Mouse (Mus musculus): Measurements from ENCODE around the gene Unc93b1. TPM values are rescaled to one million over a fixed set of nuclear protein-coding genes. Genes with fewer than 3 reads are reported as not detected.

Unc93b1 gene
- total RNA-seq (2021): 10 to 100 TPM; 15.1 to 15.4 TPM

DNA sequence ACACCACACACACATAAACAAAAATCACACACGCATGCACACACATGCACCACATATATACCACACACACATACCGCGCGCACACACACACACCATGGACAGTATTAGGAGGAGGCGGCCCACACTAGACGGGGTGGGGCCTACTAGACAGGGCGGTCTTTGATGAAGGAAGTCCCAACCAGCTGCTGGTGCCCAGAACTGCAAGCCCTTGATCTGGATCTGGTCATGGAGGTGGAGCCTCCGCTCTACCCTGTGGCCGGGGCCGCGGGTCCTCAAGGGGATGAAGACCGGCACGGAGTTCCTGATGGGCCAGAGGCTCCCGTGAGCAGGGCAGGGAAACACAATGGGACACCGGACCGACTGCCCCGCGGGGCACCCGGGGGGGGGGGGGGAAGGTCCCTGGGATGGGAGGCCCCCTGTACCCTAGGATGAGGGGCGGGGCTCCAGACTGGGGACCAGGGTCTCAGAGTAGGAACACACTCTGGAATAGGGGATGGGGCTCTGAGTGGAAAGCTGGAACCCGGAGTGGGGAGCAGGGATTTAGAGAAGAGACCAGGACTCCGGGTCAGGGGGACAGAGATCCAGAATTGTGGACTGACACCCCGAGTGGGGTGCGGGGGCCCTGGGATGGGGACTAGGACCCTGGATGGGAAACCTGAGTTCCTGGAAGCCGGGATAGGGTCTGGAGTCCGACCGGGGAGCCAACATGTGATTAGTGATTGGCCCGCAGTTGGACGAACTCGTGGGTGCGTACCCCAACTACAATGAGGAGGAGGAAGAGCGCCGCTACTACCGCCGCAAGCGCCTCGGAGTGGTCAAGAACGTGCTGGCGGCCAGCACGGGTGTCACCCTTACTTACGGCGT lies at the start of gene Unc93b1:
Gene Unc93b1 (plus strand): TSS at position 155 of the 864 bp plus-strand sequence.
- DNase-seq: peak; percentile 73

DNA sequence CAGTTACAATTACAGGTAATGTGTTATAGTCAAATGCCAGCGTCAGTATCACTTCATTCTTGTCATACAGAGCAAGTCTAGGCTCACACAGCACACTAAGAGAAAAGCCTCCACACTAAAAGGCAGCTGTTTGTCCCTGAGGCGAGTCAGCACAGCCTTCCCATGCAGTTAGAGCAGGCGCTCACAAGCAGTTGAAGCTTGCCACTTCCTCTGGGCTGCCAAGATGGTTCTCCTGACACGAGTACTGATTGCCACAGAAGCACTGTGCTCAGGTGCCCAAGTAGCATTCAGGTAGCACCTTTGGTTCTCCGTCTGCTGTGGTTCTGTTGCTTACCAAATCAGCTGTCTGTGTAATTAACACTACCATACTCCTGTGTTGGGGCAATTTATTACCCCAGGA lies 45.9 kb upstream of the Unc93b1 start:
- DNase-seq: no peak

DNA sequence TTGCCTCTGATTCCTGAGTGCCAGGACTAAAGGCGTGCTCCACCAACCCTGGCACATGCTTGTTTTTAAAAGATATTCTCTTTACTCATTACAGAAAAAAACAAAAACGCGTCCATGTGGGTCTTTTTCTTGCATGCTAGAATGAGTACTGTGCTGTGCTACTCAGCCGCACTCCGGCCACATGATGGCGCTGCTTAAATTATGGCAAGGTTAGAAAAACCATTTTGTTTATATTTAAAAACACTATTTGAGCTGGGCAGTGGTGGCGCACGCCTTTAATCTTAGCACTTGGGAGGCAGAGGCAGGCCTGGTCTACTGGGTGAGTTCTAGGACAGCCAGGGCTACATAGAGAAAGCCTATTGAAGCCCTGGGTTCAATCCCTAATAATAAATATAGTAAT lies 44.8 kb upstream of the Unc93b1 start:
- no peak for DNase-seq

DNA sequence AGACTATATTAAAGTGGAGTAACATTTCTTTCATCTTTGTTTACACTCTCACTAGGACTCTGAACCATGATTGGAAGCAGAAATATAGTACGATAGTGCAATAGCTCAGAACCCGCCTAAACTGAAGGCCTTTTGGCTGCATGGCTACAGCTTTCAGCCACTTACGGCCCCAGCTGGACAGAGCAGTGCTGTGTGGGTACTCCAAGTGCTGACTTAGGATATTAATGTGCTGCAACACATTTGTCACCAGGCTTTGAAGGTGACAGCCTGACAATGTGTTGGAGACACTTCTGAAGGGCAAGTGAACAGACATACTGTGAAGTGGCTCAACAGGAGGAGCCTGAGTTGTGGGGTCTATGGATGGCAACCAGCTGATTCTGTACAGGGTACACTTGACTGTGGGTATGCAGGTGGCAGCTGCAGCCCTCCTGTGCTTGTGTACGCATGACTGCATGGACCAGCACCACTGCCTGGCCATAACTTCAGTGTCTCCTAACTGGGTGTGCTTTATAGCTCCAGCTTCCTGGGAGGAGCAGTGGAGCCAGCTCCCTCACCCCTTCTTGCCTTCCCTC lies 41.4 kb upstream of the Unc93b1 start:
- DNase-seq: no peak

DNA sequence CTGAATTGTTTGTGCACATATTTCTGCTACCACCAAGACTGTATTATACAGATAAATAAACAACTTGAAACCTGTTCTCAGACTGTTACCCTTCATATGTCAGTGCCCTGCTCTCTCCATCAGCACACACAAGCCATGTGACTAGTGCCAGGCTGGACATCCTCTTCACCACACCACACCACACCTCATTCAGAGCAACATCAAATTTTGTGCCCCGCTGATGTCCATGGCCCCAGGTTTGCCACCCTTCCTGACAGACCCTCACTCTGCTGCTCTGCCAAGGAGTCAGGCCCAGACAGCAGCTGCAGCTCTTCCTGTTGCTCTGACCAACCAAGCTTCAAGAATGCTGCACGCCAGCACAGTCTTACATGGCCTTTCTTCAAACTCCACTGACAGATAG lies 40.7 kb upstream of the Unc93b1 start:
- DNase-seq: no peak

DNA sequence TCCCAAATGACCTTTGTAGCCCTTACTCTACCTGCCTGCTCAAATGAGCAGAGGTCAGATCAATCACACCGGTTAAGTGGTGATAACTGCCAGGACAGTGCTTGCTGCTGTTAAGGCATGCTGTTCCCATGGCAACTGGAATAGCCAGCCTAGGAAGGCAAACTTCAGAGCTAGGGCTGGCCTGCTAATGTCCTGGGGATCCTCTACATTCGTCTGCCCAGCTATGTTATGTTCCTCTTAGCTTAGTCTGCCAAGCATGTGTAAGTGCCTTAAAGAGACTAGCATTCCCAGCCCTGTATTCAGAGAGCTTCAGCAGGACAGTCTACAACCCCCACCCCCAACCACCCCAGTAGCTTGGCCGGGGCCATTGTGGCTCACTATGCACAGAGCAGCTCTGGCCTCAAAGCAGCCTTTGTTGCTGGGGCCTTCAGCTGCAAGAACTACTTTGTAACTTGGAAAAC lies 39.8 kb upstream of the Unc93b1 start:
- DNase-seq: no peak

DNA sequence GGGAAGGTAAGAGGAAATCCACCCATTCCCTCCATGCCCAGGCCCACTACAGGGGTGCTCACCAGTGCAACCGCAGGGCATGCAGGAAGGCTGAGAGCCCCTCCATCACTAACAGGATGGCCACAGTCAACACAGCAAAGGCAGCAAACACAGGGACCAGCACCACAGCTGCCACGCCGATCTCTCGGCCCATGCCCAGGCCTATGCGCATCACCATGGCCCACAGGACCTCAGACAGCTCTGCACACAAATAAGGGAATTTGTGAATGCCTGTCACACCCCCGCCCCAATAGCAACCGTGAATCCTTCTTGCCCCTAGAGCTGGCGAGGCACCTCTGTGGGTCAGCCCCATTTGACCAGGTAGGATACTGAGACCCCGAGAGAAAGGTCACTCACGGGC lies 38.8 kb upstream of the Unc93b1 start:
- DNase-seq: no peak

DNA sequence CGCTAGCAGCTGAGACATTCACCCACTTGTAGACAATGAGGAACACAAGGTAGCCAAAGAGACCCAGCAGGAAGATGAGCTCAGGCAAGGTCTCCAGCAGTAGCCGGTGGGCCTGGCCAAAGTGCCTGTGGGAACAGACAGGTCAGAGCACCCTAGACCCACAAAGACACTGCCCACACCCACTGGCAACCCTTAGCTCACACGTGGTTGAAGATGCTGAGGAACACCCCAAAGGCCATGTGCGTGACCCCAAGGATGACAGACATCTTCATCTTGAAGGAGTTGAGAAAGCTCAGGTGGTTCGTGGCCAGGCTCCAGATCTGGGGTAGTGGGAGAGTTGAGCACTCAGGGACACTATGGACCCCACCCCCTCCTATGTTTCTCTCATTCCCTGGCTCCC lies 37.4 kb upstream of the Unc93b1 start:
- DNase-seq: no peak

DNA sequence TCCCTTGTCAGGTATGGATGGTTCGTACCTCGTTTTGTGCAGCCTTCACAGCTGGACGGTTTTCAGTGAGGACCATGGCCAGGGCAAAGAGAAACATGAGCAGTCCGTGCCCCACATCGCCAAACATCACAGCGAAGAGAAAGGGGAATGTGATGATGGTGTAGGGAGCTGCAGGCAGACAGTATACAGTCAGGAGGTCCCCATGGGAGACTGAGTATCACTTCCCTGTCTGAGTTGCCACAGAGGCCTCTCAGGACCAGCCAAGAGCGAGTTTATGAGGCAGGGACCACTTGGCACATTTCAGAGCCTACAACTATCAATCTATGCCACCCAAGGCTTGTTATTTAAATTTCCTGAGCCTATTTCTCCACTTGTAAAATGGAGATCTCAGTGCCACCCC lies 36.0 kb upstream of the Unc93b1 start:
- no peak for DNase-seq

DNA sequence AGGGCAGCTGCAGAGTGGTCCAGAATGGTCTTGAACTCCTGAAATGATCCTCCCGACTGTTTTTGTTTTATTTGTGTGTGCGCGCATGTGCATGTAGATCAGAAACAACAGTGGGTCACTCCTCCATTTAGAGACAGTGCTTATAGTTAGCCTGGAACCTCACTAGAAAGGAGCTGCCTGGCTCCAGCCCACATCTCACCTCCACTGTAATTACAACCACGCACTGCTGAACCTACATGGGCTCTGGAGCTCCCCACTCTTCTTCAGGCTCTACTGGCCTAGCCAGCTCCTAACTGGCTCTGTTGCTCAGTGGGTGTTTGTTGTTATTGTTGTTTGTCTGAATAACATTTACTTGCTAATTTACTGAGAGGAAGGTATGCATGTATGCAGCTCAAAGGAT lies 35.4 kb upstream of the Unc93b1 start:
- DNase-seq: no peak

DNA sequence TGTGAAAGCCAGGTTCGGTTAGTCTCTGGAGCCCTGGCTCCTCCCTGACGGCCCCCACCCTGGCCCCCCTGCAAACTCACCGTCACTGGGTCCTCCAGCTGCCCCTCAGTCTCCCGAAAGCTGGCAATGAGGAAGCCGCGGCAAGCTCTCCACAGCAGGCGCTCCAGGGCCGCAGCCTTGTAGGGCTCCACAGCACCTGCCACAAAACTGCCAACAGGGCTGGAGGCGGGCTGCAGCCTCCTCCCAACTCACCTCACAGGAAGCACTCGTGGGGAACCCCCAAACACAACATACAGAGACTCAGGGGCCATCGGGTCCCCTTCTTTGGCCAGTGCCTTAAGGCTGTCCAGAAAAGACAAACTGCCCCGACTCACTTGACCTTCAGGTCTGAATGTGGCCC lies 32.0 kb upstream of the Unc93b1 start:
- no peak for DNase-seq

DNA sequence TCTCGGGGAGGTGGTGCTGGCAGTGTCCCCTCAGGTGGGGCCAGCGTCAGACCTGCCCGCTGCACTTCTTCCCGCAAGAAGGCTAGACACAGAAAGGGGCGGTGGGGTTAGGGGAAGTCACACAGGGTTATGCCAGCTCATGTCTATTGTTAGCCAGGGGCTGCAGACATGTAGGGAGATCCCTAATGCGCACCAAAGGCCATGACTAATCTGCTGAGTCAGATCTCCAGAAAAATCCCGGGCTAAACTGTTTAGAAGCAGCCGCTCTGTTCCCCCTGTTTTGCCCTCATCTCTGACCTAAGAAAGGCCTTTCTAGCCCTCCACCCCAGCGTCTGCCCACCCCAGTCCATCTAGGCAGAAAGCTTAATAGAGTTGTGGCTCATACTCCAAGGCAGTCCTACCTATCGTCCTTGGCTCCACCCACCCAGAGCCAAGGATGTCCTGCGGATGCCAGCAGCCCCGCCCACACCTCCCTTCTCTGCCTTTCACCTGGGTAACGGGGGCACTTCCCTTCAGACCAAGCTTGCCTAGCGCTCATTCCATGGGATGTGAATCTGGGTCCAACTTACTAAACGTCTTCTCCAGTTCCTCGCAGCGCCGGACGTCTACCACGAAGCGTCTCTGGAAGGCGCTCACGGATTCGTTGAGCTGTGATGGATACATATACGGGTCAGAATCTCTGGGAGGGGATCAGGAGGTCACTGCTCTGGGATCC lies 31.2 kb upstream of the Unc93b1 start:
- no peak for DNase-seq

DNA sequence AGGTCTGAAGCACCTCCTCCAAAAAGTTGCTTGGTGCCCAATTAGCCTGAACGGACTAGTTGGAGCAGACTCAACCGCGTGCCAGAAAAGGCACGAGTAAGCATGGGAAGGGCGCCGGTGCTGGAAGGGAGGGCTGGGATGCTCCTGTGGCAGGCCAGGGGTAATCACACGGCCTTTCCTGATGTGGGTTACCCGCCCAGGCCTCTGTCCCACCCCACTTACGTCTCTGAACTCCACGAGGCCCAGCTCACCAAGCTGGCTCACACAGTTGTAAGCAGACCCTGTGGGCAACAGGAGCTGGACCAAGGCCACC lies 30.7 kb upstream of the Unc93b1 start:
- no peak for DNase-seq

DNA sequence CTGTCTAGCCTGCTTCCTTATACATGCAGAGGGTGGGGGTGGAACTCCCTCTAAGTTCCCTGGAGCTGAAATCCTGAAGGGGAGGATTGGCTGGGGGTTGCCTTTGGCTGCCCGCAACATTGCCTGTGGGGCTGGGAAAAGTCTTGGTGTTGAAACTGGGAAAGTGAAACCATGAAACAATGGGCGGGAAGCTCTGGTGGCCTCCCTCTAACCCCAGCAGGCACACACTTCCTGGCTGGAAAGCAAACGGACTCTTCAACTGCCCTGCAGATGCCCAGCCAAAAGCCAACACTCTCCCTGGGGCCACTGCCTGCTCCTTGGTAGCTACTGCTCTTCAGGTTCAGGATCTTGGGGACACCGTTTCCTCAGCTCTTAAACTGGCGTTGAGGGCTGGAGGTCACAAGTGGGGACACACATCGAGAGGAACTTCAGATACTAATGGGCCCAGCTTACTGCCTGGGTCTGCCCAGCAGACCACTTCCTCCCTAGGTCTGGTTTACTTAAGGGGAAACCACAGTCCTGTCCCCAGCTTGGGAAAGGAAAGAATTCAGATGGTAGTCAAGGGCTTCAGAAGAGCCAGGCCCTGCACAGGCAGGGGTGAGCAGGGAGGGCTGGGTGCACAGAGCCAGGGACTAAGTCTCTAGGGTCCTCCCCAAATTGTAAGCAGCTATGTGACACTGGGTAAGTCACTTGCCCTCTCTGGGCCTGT lies 29.6 kb upstream of the Unc93b1 start:
- peak; percentile 53 for DNase-seq

DNA sequence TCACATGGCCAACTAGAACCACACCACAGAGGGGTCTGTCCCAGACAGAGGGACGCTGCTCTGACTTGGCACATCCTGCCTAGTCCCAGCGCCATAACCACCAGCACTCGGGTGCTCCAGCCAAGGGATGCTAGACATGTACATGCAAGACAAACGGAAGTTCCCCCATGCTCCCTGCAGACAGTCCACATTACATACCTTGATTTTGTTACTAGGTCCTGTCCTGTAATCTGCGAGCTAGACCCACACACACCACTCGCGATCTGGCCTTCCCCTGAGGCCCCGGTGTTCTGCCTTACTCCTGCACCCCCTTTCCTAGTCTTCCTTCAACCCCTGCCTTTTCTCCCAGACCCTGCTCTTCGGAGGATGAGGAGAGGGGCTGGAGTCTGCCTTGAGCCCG lies 28.7 kb upstream of the Unc93b1 start:
- DNase-seq: no peak

DNA sequence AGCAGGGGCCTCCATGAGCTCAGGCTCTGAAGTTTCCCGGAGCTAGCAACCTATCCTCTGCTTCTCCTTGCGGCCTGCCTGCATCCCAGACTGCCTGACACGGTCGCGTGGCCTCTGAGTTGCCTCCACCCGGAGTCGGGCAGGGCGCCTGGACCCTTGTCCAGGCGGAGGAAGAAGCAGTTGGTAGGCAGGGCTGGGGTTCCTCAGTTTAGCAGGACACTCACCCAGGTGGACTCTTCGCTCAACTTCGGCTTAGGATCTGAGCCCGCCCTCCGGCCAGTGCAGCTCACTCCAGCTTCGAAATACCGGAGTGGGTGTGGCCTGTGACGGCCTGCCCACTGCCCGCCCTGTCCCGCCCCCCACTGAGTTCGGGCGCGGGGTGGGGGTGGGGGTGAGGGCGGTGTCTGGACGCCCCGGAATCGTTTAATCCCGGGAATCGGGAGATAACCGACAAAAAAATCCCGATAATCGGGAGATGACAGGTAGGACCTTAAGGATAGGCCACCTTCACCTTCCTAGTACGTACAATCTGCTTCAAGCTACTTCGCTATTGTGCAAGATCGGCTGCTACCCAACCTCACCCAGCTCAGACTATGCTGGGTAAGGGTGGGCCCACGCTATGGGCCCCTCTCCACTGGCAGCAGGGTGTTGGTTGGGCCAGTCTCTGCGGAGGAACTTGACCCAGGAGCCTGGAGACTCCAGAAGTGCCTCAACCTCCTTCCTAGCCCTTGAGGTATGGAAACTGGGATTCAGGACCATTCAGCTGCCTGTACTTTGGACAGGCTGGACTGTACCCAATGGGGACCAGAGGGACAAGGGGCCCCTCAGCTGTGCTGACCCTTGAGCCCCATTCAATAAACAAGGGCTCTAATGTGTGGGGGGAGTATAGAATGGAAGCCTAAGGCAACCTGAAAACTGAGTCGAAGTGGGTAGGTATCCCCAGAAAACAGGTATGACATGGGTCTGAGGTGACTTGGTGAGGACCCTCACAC lies 27.9 kb upstream of the Unc93b1 start, which contains the start of gene Tcirg1:
Gene Tcirg1 (minus strand): TSS at position 339 of the 992 bp plus-strand sequence.
- DNase-seq: peak; percentile 81

DNA sequence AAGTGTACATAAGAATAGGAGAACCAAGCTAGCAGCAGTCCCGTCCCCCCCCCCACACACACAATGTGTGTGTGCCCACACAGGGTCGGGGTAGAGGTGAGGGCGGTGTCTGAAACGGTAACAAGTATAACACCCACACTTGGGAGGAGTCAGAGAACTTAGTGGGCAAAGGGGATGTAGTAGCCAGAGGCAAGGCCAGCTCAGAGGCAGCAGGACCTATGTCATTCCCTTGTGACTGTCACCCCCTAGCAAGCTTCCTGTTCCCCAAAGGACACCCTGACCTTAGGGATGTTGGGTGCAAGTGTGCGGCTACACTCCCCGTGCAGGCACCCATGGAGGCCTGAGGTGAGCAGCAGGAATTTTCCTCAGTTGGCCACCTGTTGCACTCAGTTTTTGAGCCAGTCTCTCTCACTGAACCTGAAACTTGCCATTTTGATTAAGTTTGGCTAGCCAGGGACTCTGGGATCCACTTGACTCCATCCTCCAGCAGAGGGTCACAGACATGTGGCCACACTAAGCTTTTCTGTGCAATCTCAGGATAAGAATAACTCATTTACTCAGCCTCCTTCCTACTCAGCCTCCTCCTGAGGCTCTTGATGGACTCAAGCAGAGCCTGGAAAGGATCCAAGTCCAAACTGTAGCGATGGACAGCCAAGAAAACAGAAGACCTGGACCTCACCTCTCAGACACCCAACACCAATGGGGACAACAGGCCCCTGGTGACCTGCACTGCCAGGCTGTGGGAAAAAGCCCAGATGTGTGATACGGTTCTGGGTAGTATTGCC lies 26.9 kb upstream of the Unc93b1 start:
- no peak for DNase-seq

DNA sequence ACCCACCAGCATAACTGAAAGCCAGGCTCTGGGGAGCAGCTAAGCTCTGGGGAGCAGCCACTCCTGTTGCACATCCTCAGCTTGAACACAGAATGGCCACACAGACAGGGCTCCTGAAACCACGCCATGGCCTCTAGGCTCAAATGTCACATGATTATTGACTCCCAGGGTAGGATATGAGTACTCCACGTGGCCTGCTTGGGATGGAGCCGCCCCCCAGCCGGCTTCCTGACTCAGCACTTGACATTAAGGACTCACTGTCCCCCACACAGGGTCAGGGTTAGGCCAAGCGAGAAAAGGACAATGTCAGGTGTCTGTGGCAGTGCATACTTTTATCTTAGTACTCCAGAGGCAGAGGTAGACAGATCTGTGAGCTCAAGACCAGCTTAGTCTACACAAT lies 24.8 kb upstream of the Unc93b1 start:
- DNase-seq: no peak

DNA sequence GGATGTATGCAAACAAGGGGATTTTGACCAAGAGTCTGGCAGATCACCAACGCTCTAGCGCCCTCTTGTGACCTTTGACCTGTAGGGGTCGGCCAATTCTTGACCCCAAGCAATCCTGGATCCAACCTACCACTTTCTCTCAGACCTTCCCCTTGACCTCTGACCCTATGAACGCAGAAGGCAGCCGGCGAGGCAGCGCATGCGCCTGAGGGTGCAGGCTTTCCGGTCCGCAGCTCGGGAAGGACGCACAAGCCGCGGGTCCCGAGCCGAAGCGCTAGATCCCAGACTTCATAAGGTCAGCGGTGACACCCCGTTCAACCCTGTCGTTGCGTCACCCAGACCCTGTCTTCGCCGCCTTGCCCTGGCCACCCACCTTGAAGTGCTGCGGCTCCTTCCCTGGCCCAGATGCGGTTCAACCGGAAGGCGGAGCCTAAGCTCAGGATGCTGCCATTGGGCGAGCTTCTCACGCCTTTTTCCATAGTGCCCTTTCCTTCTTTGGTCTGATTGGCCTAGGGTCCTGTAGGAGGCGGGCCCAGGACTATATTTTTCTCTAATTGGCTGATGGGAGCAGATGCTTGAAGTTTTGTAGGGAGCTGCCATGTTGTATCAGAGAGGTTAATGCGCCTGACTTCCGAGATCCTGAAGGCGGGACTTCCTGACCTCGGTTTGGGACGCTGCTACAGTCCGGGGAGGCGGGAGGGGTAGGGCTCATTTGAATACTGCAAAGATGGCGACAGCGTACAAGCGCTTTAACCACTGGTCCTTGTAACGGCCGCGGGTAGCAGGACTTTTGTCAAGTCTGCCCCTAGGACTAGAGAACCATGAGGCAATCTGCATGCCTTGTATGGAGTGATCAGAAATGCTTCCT lies 22.4 kb upstream of the Unc93b1 start, which contains the start of gene Ndufs8:
Gene Ndufs8 (minus strand): TSS at position 438 of the 868 bp plus-strand sequence.
- peak; percentile 89 for DNase-seq

DNA sequence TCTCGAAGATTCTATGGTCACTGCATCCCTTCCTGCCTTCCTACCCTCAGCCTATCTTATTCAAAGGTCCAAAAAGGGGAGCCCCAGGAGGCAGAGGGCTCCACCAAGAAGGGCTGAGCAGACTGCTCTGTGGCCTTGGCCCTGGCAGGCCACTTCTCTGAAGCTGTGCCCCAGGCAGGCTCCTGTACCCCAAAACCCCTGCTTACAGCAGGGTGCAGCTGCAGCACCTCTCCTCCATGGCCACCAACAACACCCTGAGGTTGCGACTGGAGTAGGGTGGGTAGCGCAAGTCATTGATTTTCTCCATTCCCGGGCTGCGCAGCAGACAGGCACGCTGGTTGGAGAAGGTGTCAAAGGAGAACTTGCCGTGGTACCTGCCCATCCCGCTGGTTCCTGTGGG lies 21.3 kb upstream of the Unc93b1 start:
- no peak for DNase-seq
